Mouse (Mus musculus): ENCODE measurements at regions not wholly inside any gene's neighbourhood (a gene's known extent, or its start where the extent isn't known, plus 50 kb on each side); places are given as distances from the start of the nearest gene placed in this dataset.

- peak; percentile 93 for DNase-seq (ENCODE audit: low spot score)
These were observed 589.3 kb downstream of the Kcnj3 start for GRCm38 (mm10) chr2:56025059-56025458.

GRCm38 (mm10) chr2:56028958-56029357, 593.2 kb downstream of the Kcnj3 start:
- DNase-seq (ENCODE audit: low spot score): no peak

Data from retina, embryonic 14.5 days (tissue).